Mouse (Mus musculus) kidney, adult 2 months (tissue): ENCODE results near the gene Tmsb10. TPM values are rescaled to one million over a fixed set of nuclear protein-coding genes. Genes with fewer than 3 reads are reported as not detected.

ENCODE experiments used
- DNase-seq: peaks from one replicate; pipeline ENCODE4 v3.0.0; 2021
- H3K27ac ChIP-seq: fragments of 200-500 bp; 2 replicates; pipeline ENCODE4 v1.5.1; 2012; ENCODE audit warnings: low read depth, low read length, control low read depth, inconsistent platforms; ENCODE audit not compliant: insufficient read depth
- H3K27me3 ChIP-seq: fragments of 200-500 bp; replicated peaks from 2 replicates; pipeline ENCODE4 v1.6.1; 2012; ENCODE audit warnings: mild to moderate bottlenecking, moderate library complexity, low read length, inconsistent platforms; ENCODE audit not compliant: control insufficient read depth, insufficient read depth
- H3K36me3 ChIP-seq: fragments of 200-500 bp; 2 replicates; pipeline ENCODE4 v1.6.1; 2012; ENCODE audit warnings: mild to moderate bottlenecking, moderate library complexity, low read length, inconsistent platforms; ENCODE audit not compliant: control insufficient read depth, insufficient read depth
- H3K4me1 ChIP-seq: fragments of 200-500 bp; 2 replicates; pipeline ENCODE4 v1.6.1; 2011; ENCODE audit warnings: low read length; ENCODE audit not compliant: control insufficient read depth, insufficient read depth
- H3K4me3 ChIP-seq: fragments of 200-500 bp; 2 replicates; pipeline ENCODE4 v1.5.1; 2011; ENCODE audit warnings: mild to moderate bottlenecking, low read depth, low read length, control low read depth; ENCODE audit not compliant: insufficient read depth
- CTCF ChIP-seq: fragments of 200-500 bp; conservative IDR thresholded peaks from 2 replicates; pipeline ENCODE4 v1.5.1; 2011; ENCODE audit warnings: low read depth, mild to moderate bottlenecking, control low read depth, low read length, moderate library complexity, mixed read lengths; ENCODE audit not compliant: insufficient read depth, insufficient read length
- POLR2A ChIP-seq: fragments of 200-500 bp; IDR thresholded peaks from one replicate; pipeline ENCODE4 v1.6.1; 2011; ENCODE audit warnings: low read depth, low read length, control low read depth
- WGBS: fragments of 180-500 bp; shearing (Covaris S2); methylation state at CpG from one replicate; pipeline ENCODE4 v1.1.7; 2018; 5-methylcytosine and 5-hydroxymethylcytosine counted together
- polyA plus RNA-seq: library from polyadenylated mRNA; depleted of rRNA; stranded (reverse); fragments of >200 nt; gene quantifications from 2 replicates; pipeline ENCODE4 v1.2.3, GENCODE M21; 2012

Tmsb10 gene
- polyA plus RNA-seq, 1 experiment = 54.7 TPM

- peak; percentile 61 for DNase-seq
- H3K4me3 ChIP-seq = no peak overlapping the region
- H3K36me3 ChIP-seq = no peaks in the 10 kb centered on the region
- H3K27ac ChIP-seq = no peak overlapping the region
- H3K4me1 ChIP-seq = no peaks in the 10 kb centered on the region
- 64% methylated on average over 6 of the region's 6 CpGs for WGBS
- no peaks in the 10 kb centered on the region for H3K27me3 ChIP-seq
- no peak for TF ChIP-seq POLR2A
- TF ChIP-seq CTCF = no peak
These were observed 10.6 kb downstream of the Tmsb10 start for GRCm38 (mm10) chr6:72947960-72948359.

GRCm38 (mm10) chr6:72940493-72940892 is 18.1 kb downstream of the Tmsb10 start:
- TF ChIP-seq CTCF (peak; percentile 87), POLR2A (no peak)
- no peaks in the 10 kb centered on the region for H3K36me3 ChIP-seq
- no peaks in the 10 kb centered on the region for H3K4me1 ChIP-seq
- WGBS = 3% methylated on average over 3 of the region's 3 CpGs
- H3K27ac ChIP-seq = no peak overlapping the region
- H3K27me3 ChIP-seq = no peaks in the 10 kb centered on the region
- peak; percentile 76 for DNase-seq
- no peak overlapping the region for H3K4me3 ChIP-seq

DNA sequence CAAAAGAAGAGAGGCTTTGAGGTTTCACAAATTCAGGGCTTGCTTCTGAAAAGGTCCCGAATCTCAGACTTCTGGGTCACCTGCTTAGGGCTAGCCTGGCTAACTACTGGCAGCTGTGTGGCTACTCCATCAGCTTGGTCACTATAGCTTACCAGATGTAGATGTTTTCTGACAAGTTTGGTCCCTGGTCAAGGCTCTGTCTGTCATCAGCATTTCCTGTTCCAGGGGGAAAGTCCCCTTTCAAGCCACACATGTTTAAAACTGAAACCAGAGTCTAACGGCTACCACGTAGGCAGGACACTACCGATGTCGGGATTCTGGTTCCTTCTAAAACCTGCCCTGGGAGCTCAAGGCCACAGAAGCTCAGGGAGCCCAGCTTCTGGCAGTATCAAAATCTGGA is 20.7 kb downstream of the Tmsb10 start:
- Histone ChIP-seq H3K4me1 (no peaks in the 10 kb centered on the region), H3K27me3 (no peaks in the 10 kb centered on the region), H3K27ac (no peak overlapping the region), H3K4me3 (no peak overlapping the region), H3K36me3 (no peaks in the 10 kb centered on the region)
- 53% methylated on average over 5 of the region's 5 CpGs for WGBS
- no peak for DNase-seq
- no peak for TF ChIP-seq CTCF
- no peak for TF ChIP-seq POLR2A

DNA sequence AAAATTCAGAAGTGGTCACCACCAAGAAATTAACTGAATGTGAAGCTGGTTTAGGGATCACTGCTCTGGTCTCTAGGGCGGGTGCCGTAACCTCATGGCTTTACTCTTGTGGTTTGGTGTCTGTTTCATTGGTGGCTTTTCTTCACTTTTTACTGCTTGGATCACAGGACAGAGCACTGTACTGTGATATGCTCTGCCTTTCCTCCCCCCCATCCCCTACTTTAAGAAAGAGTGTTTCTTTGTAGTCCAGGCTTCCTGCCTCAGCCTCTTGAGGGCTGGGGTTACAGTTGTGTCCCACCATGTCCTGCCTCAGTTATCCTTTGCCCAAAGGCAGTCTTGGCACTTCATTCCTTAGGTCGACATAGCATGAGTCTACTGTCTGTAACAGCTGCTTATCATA is 21.1 kb downstream of the Tmsb10 start:
- 64% methylated on average over 3 of the region's 3 CpGs for WGBS
- no peak for DNase-seq

GRCm38 (mm10) chr6:72932955-72933354 is 25.6 kb downstream of the Tmsb10 start:
- 82% methylated on average over 1 of the region's 1 CpGs for WGBS
- TF ChIP-seq CTCF = no peak
- no peak for TF ChIP-seq POLR2A
- H3K36me3 ChIP-seq = no peaks in the 10 kb centered on the region
- no peaks in the 10 kb centered on the region for H3K4me1 ChIP-seq
- no peak overlapping the region for H3K27ac ChIP-seq
- no peak overlapping the region for H3K4me3 ChIP-seq
- no peak for DNase-seq
- H3K27me3 ChIP-seq = no peaks in the 10 kb centered on the region

More for the DNA sequence above, 21.1 kb downstream of the Tmsb10 start:
- Histone ChIP-seq H3K4me1 (no peaks in the 10 kb centered on the region), H3K36me3 (no peaks in the 10 kb centered on the region), H3K4me3 (no peak overlapping the region), H3K27ac (no peak overlapping the region), H3K27me3 (no peaks in the 10 kb centered on the region)
- TF ChIP-seq POLR2A (no peak), CTCF (no peak)

- Histone ChIP-seq H3K27ac (no peak overlapping the region), H3K4me1 (no peaks in the 10 kb centered on the region), H3K36me3 (no peaks in the 10 kb centered on the region), H3K4me3 (no peak overlapping the region), H3K27me3 (no peaks in the 10 kb centered on the region)
- TF ChIP-seq CTCF (no peak), POLR2A (no peak)
- 91% methylated on average over 3 of the region's 3 CpGs for WGBS
- no peak for DNase-seq
These were observed 27.0 kb downstream of the Tmsb10 start for GRCm38 (mm10) chr6:72931533-72931932.

- WGBS = 86% methylated on average over 4 of the region's 4 CpGs
- H3K27me3 ChIP-seq = no peaks in the 10 kb centered on the region
- H3K27ac ChIP-seq = no peak overlapping the region
- no peaks in the 10 kb centered on the region for H3K4me1 ChIP-seq
- no peaks in the 10 kb centered on the region for H3K36me3 ChIP-seq
- no peak for DNase-seq
- TF ChIP-seq POLR2A (no peak), CTCF (no peak)
- H3K4me3 ChIP-seq = no peak overlapping the region
These were observed 28.7 kb downstream of the Tmsb10 start for GRCm38 (mm10) chr6:72929795-72930398.
